8 mouse cellular contexts compared by ENCODE assay signal in genomic region chr10:99229031-99229684, GRCm38 (mm10). TPM values are rescaled to one million over a fixed set of nuclear protein-coding genes. Genes with fewer than 3 reads are reported as not detected.
DNase-seq lines count a peak whose midpoint lies in the region; ATAC-seq and TF ChIP-seq lines count a peak whose summit lies in the region.

No protein-coding gene starts in this region.

- no peak; the same call in 1 of the 2 replicates for ATAC-seq in heart, embryonic 13.5 days (ENCODE audit: extremely low read depth, insufficient number of reproducible peaks, low FRiP score, low TSS enrichment)
- ATAC-seq in megakaryocyte progenitor cell, adult 5-6 weeks (replicated peaks; ENCODE audit: poor library complexity) = peak; percentile 43

- H3K36me3 ChIP-seq in heart, embryonic 13.5 days = no peaks in the 10 kb centered on the region

- H3K27ac ChIP-seq in left cerebral cortex, adult 2 months = peak overlapping the region; percentile 76
- peak overlapping the region; percentile 51 for H3K27ac ChIP-seq in heart, embryonic 13.5 days (replicated peaks)

- intact Hi-C loops in left cerebral cortex, adult 2 months (cut with DNase I) = no loop called here
- intact Hi-C loops in left cerebral cortex, postnatal 25 days (cut with DNase I) = no loop called here
- intact Hi-C loops in gastrocnemius, postnatal 14 days (cut with DNase I; ENCODE audit: low total_unique reads) = no loop called here

- no peak for TF ChIP-seq CTCF in left cerebral cortex, adult 2 months (IDR thresholded peaks at IDR 0.05)

- H3K4me1 ChIP-seq in heart, embryonic 13.5 days = peaks cover 38% of the 10 kb centered on the region

- no peaks in the 10 kb centered on the region for H3K9me3 ChIP-seq in heart, embryonic 13.5 days

- WGBS in heart, embryonic 13.5 days = 16% methylated on average over 16 of the region's 16 CpGs

- DNase-seq in left cerebral cortex, adult 2 months (ENCODE audit: extremely low spot score in 1 of 2, low spot score in 2 of 2) = no peak
- DNase-seq in left cerebral cortex, postnatal 25 days (ENCODE audit: low spot score in 2 of 2) = no peak
- peak; percentile 71 for DNase-seq in kidney, postnatal 10 days
- no peak for DNase-seq in testis, postnatal 14 days (ENCODE audit: low spot score)
- DNase-seq in left cerebral cortex, adult 18-20 months (ENCODE audit: low spot score in 2 of 2) = no peak
- no peak for DNase-seq in gastrocnemius, postnatal 14 days

- H3K4me3 ChIP-seq in left cerebral cortex, adult 2 months = no peak overlapping the region
- peak overlapping the region; percentile 27; the same call in 1 of the 2 replicates for H3K4me3 ChIP-seq in heart, embryonic 13.5 days

- no peaks in the 10 kb centered on the region for H3K27me3 ChIP-seq in heart, embryonic 13.5 days (replicated peaks)

- H3K9ac ChIP-seq in heart, embryonic 13.5 days = peak overlapping the region; percentile 63; the same call in 1 of the 2 replicates

- peak overlapping the region; percentile 58 for H3K4me2 ChIP-seq in heart, embryonic 13.5 days

RNA-seq across cellular contexts. Expression of gene Dusp6, which starts 33.9 kb away (rescaled TPM):
- 100 to 1,000 TPM; 101 to 116 TPM for total RNA-seq in left cerebral cortex, adult 2 months (2021)
- total RNA-seq in left cerebral cortex, postnatal 25 days (2021) = 100 to 1,000 TPM; 108 to 109 TPM
- 39.4 and 40.6 TPM in 2 replicates for polyA plus RNA-seq in heart, embryonic 13.5 days (2015; fragmentation: Nextera tagmentation; extraction: Ambion mirVana)
- 23.6 and 24.7 TPM in 2 replicates for total RNA-seq in megakaryocyte progenitor cell, adult 5-6 weeks (2015)
- 19.7 and 19.9 TPM in 2 replicates for total RNA-seq in megakaryocyte progenitor cell, adult 5-6 weeks (2017)
- 100 to 1,000 TPM; 103 to 116 TPM for total RNA-seq in left cerebral cortex, adult 18-20 months (2021)
- 10 to 100 TPM; 26.7 to 27.7 TPM for total RNA-seq in gastrocnemius, postnatal 14 days (2021)
